Mouse (Mus musculus): ENCODE results near the gene Qdpr. TPM values are rescaled to one million over a fixed set of nuclear protein-coding genes. Genes with fewer than 3 reads are reported as not detected.

Qdpr gene
- polyA plus RNA-seq, 1 experiment from 2014 or later, result 117 TPM

DNA sequence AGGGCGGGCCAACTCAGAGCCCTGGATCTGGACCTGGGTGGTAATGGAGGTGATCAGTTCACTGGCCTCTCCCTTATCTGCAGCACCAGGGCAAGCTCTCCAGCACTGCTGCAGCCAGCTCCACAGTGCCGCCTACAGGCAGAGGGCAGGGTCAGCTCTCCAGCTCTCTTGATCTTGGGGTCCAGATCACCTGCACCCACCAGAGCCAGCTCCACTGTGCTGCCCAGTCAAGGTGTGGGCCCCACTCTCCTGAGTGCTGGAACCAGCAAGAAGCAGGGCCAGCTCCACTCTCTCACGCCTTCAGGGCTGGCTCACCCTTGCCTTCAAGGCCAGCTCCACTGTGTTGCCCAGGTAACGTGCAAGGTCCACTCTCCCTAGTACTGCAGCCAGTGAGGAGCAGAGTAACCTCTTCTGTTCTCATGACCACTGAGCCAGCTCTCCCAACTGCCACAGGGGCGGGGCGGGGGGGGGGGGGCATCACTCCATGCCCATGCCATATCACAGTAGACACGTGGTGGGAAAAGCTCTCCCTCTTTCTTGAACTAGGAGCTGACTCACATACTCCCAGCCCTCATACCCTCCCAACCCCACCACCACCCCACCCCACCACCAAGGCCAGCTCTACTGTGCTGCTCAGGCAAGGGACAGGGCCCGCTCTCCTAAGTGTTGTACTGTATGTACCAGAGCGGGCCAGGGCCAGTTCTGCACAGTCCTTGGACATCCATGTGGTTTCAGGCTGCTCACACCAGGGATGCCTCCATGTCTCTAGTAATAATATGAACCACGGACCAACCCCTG lies 30.0 kb downstream of the Qdpr start:
- Histone ChIP-seq H3K9me3 (replicated peaks) (no peaks in the 10 kb centered on the region), H3K4me1 (no peaks in the 10 kb centered on the region), H3K36me3 (no peaks in the 10 kb centered on the region), H3K4me2 (replicated peaks) (no peak overlapping the region), H3K27me3 (no peaks in the 10 kb centered on the region), H3K27ac (no peak overlapping the region), H3K9ac (no peak overlapping the region), H3K4me3 (no peak overlapping the region)
- peak; percentile 36; the same call in 1 of the 2 replicates for ATAC-seq (ENCODE audit: low FRiP score)
- 75% methylated on average over 10 of the region's 10 CpGs for WGBS

DNA sequence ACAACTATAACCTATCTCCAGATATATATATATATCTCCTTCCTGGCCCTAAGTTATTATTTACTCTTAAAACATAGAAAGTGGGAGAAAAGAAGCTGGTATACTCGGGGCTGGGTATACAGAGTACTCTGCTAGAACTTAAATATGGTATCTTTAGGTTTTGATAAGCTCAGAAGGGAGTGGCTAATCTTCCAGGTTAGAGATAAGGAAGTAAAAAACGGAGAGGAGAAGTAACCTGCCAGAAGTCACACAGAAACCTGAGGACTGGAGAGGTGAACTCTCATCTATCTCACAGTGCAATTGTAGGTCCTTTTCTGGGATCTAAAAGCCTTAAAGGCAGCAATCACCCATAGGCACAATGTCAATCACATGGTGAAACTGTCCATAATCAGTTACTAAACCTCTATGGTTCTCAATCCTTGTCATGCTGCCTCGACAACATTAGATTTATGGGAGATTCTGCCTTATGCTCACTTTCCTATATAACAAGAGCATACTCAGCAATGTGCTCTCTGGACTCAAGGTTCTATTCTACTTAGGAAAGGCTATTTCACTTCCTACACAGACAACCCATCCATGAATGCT lies 32.1 kb downstream of the Qdpr start:
- Histone ChIP-seq H3K9ac (no peak overlapping the region), H3K4me1 (no peaks in the 10 kb centered on the region), H3K9me3 (replicated peaks) (no peaks in the 10 kb centered on the region), H3K4me3 (no peak overlapping the region), H3K4me2 (replicated peaks) (no peak overlapping the region), H3K27ac (no peak overlapping the region), H3K27me3 (no peaks in the 10 kb centered on the region), H3K36me3 (no peaks in the 10 kb centered on the region)
- no peak for ATAC-seq (ENCODE audit: low FRiP score)
- 68% methylated on average over 3 of the region's 3 CpGs for WGBS

DNA sequence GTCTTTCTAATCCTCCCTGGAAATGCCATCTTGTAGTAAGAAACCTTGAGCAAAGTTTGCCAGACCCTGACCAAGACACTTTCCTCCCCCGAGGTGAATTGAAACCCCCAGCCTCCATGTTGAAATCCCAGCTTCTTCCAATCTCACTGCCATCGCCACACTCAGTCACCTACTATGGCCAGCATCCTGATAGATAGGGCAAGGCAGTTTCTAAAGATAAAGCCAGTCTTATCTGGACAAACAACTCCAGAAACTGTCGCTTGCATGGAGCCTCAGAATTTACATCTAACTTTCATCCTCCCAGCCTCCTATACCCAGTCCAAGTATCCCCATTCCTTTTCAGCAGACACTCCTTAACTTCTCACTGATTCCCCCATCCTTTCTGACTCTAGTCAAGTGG lies 33.6 kb downstream of the Qdpr start:
- no peaks in the 10 kb centered on the region for H3K27me3 ChIP-seq
- H3K9ac ChIP-seq, result no peak overlapping the region
- H3K4me3 ChIP-seq, result no peak overlapping the region
- no peak overlapping the region for H3K4me2 ChIP-seq (replicated peaks)
- no peaks in the 10 kb centered on the region for H3K4me1 ChIP-seq
- no peaks in the 10 kb centered on the region for H3K36me3 ChIP-seq
- H3K9me3 ChIP-seq (replicated peaks), result no peaks in the 10 kb centered on the region
- ATAC-seq (ENCODE audit: low FRiP score), result no peak
- WGBS, result 87% methylated on average over 3 of the region's 3 CpGs
- no peak overlapping the region for H3K27ac ChIP-seq

DNA sequence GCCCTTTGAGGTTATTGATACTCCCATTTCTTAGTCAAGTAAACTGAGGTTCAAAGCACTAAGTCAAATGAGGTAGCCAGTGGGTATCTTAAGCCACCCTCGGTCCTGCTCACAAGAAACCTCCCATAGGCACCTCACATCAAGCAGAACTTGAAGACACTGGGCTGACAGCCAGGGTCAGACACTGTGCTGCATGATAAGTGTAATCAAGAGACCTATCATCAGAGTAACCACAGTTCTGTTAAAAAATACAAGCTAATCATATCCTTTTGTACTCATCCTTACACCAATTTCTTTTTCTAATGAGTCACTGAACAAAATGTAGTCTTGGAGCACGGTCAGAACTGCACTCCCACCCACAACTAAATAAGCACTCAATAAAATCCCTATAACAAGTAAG lies 43.9 kb downstream of the Qdpr start:
- Histone ChIP-seq H3K9me3 (replicated peaks) (no peaks in the 10 kb centered on the region), H3K4me2 (replicated peaks) (no peak overlapping the region), H3K4me1 (no peaks in the 10 kb centered on the region), H3K9ac (no peak overlapping the region), H3K4me3 (no peak overlapping the region), H3K27me3 (0 out of 2 replicates have a peak, but pooled peaks cover 2% of the 10 kb centered on the region), H3K27ac (no peak overlapping the region), H3K36me3 (no peaks in the 10 kb centered on the region)
- no peak for ATAC-seq (ENCODE audit: low FRiP score)
- 83% methylated on average over 2 of the region's 2 CpGs for WGBS

DNA sequence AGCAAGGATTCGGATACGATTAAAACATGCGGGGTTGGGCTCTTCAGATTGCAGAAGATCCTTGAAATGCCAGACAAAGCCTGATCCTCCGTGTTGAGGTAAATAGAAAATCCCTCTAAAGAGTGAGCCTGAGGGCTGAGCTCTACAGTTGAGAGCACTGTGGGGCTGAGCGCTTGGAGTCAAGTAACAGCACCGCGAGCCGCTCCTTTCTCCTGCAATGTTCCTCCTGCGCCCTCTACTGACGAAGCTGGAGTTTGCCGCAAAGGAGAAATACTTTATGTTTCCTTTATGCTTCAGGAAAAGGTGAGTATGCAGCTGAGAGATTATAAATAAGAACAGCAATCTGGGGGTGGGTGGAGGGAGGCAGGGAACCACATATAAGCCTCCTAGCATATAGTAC lies 47.4 kb downstream of the Qdpr start:
- H3K9me3 ChIP-seq (replicated peaks), result no peaks in the 10 kb centered on the region
- ATAC-seq (ENCODE audit: low FRiP score), result peak; percentile 67; the same call in 1 of the 2 replicates

DNA sequence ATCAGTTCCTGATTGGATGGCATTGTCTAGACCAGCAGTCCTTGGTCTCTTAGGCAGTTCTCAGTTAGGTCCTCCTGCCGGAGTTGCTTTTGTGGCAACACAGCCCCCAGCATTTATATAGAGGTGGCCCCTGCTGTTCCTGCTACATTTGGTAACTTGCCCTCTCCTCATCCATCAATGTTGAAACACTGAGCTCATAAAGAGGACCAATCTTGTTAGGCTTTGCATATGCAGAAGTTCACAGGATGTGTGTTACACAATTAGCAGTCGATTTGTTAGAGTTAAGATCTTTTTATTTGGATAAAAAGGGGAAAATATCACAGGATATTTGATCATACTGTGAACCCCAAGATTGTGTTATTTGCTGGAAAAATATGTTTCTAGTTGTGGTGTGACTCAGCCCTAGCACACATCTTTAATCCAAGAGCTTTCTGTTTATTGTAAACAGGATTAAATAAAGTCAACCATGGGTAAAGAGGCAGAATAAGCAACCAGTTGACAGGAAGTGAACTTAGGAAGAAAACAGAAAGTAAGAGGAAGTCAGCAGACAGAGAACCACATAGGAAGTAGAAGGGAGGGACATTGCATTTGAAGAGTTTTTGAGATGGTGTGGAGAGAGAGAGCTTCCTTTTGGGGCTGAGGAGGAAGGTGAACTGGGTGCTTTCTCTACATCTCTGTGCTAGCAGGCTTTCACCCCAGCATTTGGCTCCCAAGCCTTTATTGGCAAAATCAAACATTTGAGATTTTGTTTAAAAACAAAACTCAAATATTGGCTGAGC lies 65.8 kb downstream of the Qdpr start:
- no peaks in the 10 kb centered on the region for H3K36me3 ChIP-seq
- H3K9me3 ChIP-seq (replicated peaks), result no peaks in the 10 kb centered on the region
- no peak overlapping the region for H3K9ac ChIP-seq
- no peaks in the 10 kb centered on the region for H3K27me3 ChIP-seq
- ATAC-seq (ENCODE audit: low FRiP score), result no peak
- H3K27ac ChIP-seq, result no peak overlapping the region
- WGBS, result 61% methylated on average over 2 of the region's 2 CpGs
- no peaks in the 10 kb centered on the region for H3K4me1 ChIP-seq
- H3K4me3 ChIP-seq, result no peak overlapping the region
- no peak overlapping the region for H3K4me2 ChIP-seq (replicated peaks)

More for the DNA sequence above, 47.4 kb downstream of the Qdpr start:
- H3K4me2 ChIP-seq (replicated peaks), result no peak overlapping the region
- 18% methylated on average over 11 of the region's 11 CpGs for WGBS
- H3K9ac ChIP-seq, result no peak overlapping the region
- 0 out of 2 replicates have a peak, but pooled peaks cover 2% of the 10 kb centered on the region for H3K27me3 ChIP-seq
- no peak overlapping the region for H3K27ac ChIP-seq
- H3K4me1 ChIP-seq, result no peaks in the 10 kb centered on the region
- H3K4me3 ChIP-seq, result no peak overlapping the region
- no peaks in the 10 kb centered on the region for H3K36me3 ChIP-seq

Other genes starting within 250 kb of the Qdpr start
- 0.23 and 0.25 TPM in 2 replicates for gene Clrn2, start 3.5 kb upstream of the Qdpr start, polyA plus RNA-seq (2016; fragmentation: Nextera tagmentation; extraction: Ambion mirVana)
- gene Lap3, start 43.1 kb upstream of the Qdpr start, polyA plus RNA-seq (2016; fragmentation: Nextera tagmentation; extraction: Ambion mirVana), result 57.3 and 58.8 TPM in 2 replicates
- gene Med28, start 70.0 kb upstream of the Qdpr start, polyA plus RNA-seq (2016; fragmentation: Nextera tagmentation; extraction: Ambion mirVana), result 255 TPM in 2 replicates
- 0.79 and 0.83 TPM in 2 replicates for gene Fam184b, start 189.4 kb upstream of the Qdpr start, polyA plus RNA-seq (2016; fragmentation: Nextera tagmentation; extraction: Ambion mirVana)
- 40.2 and 43.6 TPM in 2 replicates for gene Ncapg, start 219.7 kb upstream of the Qdpr start, polyA plus RNA-seq (2016; fragmentation: Nextera tagmentation; extraction: Ambion mirVana)